Mouse (Mus musculus) embryonic facial prominence, embryonic 13.5 days (tissue): Measurements from ENCODE around the gene Mfsd4b2. TPM values are rescaled to one million over a fixed set of nuclear protein-coding genes. Genes with fewer than 3 reads are reported as not detected.
"Not testable (repeated sequence)": the region's sequence is repeated elsewhere in the genome, so short reads cannot be mapped to it uniquely, and the experiment has no call there.

Experiments
- ATAC-seq: fragments of 200-750 bp; cut with Nextera tagmentation; 2 replicates; pipeline ENCODE4 v1.8.0; 2017; ENCODE audit warnings: low read depth; ENCODE audit not compliant: insufficient number of reproducible peaks, insufficient read depth, low FRiP score, low TSS enrichment
- H3K27ac ChIP-seq: fragments of 300-500 bp; sonication (generic); 2 replicates; pipeline ENCODE4 v1.5.1; 2015; ENCODE audit warnings: moderate library complexity, mild to moderate bottlenecking, inconsistent platforms
- H3K27me3 ChIP-seq: fragments of 300-500 bp; sonication (generic); 2 replicates; pipeline ENCODE4 v1.6.1; 2015; ENCODE audit warnings: mild to moderate bottlenecking, inconsistent platforms
- H3K36me3 ChIP-seq: fragments of 300-500 bp; sonication (generic); 2 replicates; pipeline ENCODE4 v1.6.1; 2015; ENCODE audit warnings: mild to moderate bottlenecking, inconsistent platforms
- H3K4me1 ChIP-seq: fragments of 300-500 bp; sonication (generic); 2 replicates; pipeline ENCODE4 v1.6.1; 2015; ENCODE audit warnings: inconsistent platforms
- H3K4me2 ChIP-seq: fragments of 300-500 bp; sonication (generic); 2 replicates; pipeline ENCODE4 v1.6.1; 2015; ENCODE audit warnings: moderate library complexity, mild to moderate bottlenecking, inconsistent platforms
- H3K4me3 ChIP-seq: fragments of 300-500 bp; sonication (generic); 2 replicates; pipeline ENCODE4 v1.5.1; 2015; ENCODE audit warnings: mild to moderate bottlenecking, inconsistent platforms
- H3K9ac ChIP-seq: fragments of 300-500 bp; sonication (generic); 2 replicates; pipeline ENCODE4 v1.6.1; 2015; ENCODE audit warnings: mild to moderate bottlenecking, inconsistent platforms
- H3K9me3 ChIP-seq: fragments of 300-500 bp; sonication (generic); 2 replicates; pipeline ENCODE4 v1.6.1; 2016; ENCODE audit warnings: inconsistent platforms
- WGBS: fragments of 180-500 bp; shearing (Covaris S2); methylation state at CpG from one replicate; pipeline ENCODE4 v1.1.7; 2015; ENCODE audit warnings: mixed read lengths; 5-methylcytosine and 5-hydroxymethylcytosine counted together
- polyA plus RNA-seq: library from polyadenylated mRNA; unstranded; fragments of >200 nt; fragmentation: Nextera tagmentation; extraction: Ambion mirVana; gene quantifications from 2 replicates; pipeline ENCODE4 v1.2.1, GENCODE M21; 2015

Mfsd4b2 gene
- polyA plus RNA-seq, 1 experiment from 2014 or later, result not detected

DNA sequence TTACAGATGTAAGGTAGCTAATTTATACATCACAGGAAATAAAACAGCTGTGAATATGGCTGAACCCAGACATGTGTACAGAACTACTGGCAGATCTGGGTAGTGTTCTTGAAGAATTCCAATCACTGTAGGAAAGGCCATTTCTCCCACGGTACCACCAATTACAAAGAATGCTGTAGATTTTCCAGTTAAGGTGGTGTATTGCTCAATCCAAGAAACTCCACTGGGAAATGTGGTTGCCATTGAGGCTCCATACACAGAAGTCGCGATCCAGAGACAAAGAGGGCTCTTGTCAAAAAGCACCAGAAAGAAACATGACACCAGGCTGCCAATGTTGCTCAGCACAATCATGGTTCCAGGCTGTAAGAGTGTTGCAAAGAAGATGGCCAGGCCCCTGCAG, 20.5 kb upstream of the Mfsd4b2 start:
- not testable (repeated sequence) for ATAC-seq, H3K27ac ChIP-seq, H3K4me2 ChIP-seq, H3K4me1 ChIP-seq, H3K4me3 ChIP-seq, H3K27me3 ChIP-seq, H3K9ac ChIP-seq, H3K36me3 ChIP-seq, H3K9me3 ChIP-seq
- WGBS, result 48% methylated on average over 3 of the region's 3 CpGs

DNA sequence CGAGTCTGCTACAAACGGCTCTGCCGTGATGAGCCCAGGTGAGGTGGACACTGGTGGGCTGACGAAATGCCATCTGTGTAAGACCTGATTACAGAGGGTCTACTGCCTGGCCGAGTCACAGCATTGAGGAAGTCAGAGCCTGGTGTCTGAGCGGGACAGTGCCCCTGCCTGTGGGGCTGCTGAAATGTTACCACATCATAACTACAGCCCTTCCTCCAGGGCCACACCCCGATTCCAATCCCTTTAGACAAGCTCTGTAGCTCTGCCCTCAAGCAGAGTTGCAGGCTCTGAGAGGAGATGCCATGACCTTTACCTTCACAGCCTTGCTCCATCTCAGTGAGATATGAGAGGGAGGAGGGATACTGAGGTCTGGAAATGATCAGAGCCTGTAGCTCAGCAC, 9.8 kb upstream of the Mfsd4b2 start:
- Histone ChIP-seq H3K36me3 (no peaks in the 10 kb centered on the region), H3K27ac (no peak overlapping the region), H3K4me3 (no peak overlapping the region), H3K27me3 (no peaks in the 10 kb centered on the region), H3K4me1 (no peaks in the 10 kb centered on the region), H3K9me3 (no peaks in the 10 kb centered on the region), H3K9ac (no peak overlapping the region), H3K4me2 (no peak overlapping the region)
- ATAC-seq, result no peak
- WGBS, result 58% methylated on average over 7 of the region's 7 CpGs

DNA sequence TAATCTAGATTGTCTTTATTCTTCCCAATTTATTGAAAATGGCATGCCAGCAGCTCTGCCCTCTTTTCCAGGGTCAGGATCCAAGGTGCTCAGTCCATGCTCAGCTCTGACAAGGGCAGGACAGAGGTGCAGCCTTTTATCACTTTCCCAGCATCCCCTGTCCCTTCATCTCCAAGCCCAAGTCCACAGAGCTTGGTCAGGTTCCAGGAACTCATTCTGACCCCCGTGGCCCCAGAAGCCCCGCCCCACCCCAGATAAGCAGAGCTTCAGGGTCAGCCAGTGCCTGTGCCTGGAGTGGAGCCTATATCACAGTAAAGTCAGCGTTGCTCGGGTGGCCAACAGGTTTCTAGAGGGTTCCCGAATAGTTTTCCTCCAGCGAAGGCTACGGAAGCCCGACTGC, 2.2 kb downstream of the Mfsd4b2 start:
- peaks cover 32% of the 10 kb centered on the region for H3K27me3 ChIP-seq

DNA sequence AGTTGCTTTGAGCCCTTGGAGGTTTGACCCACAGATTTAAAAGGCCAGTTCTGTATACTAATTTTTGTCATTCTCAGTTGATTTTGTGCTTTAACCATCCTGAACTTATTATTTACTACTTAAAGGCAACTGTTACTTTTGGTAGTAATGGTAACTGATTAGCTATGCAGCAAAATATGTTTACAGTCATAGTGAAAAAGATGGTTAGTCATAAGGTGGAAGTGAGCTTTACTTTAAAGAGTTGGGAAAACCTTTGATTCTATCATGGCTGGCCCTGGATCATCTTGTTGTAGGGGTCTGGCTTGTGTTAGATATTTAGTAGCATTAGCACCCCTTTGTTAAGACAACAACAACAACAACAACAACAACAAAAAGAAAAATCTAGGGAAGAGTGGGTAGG, 14.1 kb downstream of the Mfsd4b2 start:
- H3K9ac ChIP-seq, result no peak overlapping the region
- H3K9me3 ChIP-seq, result no peaks in the 10 kb centered on the region
- no peaks in the 10 kb centered on the region for H3K36me3 ChIP-seq
- no peak for ATAC-seq
- H3K4me1 ChIP-seq, result no peaks in the 10 kb centered on the region
- no peaks in the 10 kb centered on the region for H3K27me3 ChIP-seq
- H3K27ac ChIP-seq, result no peak overlapping the region
- H3K4me3 ChIP-seq, result no peak overlapping the region
- H3K4me2 ChIP-seq, result no peak overlapping the region

More for the DNA sequence above, 2.2 kb downstream of the Mfsd4b2 start:
- not testable (repeated sequence) for H3K9ac ChIP-seq, H3K4me3 ChIP-seq, H3K9me3 ChIP-seq, H3K4me1 ChIP-seq, H3K27ac ChIP-seq, H3K36me3 ChIP-seq, H3K4me2 ChIP-seq, ATAC-seq
- 68% methylated on average over 8 of the region's 8 CpGs for WGBS

DNA sequence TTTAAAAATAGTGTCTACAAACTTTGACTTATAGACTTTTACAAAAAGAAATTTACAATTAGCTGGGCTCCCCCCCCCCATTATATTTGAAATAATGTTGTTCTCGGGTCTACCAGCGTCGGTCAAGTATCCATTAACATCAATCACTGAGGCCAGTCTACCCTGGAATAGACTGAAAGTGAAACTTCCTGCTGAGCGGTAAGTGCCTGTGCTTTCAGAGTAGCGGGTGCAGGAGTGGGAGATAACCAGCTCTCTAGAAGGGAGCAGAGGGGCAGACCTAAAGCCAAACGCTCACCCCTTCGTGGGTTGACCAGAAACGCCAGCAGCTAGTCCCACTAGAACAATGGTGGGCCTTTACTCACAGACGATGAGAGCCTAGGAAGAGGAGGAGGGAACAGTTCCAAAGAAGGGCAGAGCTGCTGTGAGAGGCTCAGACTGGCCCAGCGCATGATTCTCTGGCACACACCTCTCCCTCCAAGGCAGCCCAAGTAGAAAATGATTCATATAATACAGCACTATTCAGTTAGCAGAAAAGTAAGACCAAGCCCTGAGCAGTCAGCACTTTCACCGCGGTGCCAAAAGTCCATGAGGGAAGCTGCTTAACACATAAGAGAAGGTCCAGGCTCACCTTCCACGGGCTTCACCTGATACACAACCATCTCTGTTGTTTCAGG, 17.8 kb downstream of the Mfsd4b2 start:
- no peak overlapping the region for H3K4me3 ChIP-seq
- no peaks in the 10 kb centered on the region for H3K4me1 ChIP-seq
- no peak overlapping the region for H3K4me2 ChIP-seq
- H3K9ac ChIP-seq, result no peak overlapping the region
- WGBS, result 74% methylated on average over 13 of the region's 13 CpGs
- ATAC-seq, result no peak
- no peak overlapping the region for H3K27ac ChIP-seq
- no peaks in the 10 kb centered on the region for H3K36me3 ChIP-seq
- H3K27me3 ChIP-seq, result no peaks in the 10 kb centered on the region
- H3K9me3 ChIP-seq, result no peaks in the 10 kb centered on the region

DNA sequence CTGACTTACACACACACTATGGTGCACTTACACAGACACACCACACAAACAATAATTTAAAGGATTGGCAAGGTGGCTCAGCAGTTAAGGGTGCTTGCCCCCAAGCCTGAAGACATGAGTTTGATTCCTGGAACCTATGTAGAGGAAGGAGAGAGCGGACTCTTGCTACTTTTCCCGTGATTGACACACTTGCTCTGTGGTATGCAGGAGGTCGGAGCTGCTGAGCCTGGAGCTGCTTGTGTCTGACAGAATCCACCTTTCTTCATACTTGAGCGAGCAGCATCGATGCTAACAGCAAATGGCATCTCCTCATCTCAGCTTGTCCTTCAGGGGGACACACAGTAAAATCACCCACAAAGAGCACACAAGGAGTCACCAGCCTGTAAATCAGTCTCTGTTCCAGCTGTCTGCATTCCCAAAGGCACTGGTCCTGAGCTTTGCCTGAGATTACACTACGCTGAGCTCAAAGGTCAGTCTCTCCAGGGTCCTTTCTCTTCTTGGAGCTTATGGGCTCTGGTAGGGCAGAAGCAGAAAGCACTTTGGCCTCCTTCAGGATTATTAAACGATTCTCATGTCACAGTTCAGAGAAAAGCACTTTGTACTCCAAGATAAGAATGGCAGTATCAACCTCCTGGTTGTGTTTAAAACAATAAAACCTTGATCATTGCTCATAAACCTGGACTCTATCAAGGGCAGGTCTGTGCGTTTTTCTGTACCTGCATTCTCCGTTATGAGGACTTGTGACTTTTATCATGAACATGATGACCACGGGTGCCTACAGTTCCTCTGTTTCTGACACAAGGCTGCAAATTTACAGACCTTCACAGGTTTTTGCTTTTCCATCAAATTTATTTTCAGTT, 19.7 kb downstream of the Mfsd4b2 start:
- no peak overlapping the region for H3K4me2 ChIP-seq
- ATAC-seq, result no peak
- WGBS, result 75% methylated on average over 10 of the region's 10 CpGs
- H3K4me1 ChIP-seq, result no peaks in the 10 kb centered on the region
- H3K9ac ChIP-seq, result no peak overlapping the region
- H3K4me3 ChIP-seq, result no peak overlapping the region
- H3K27ac ChIP-seq, result no peak overlapping the region
- H3K36me3 ChIP-seq, result no peaks in the 10 kb centered on the region
- H3K9me3 ChIP-seq, result no peaks in the 10 kb centered on the region
- H3K27me3 ChIP-seq, result no peaks in the 10 kb centered on the region

DNA sequence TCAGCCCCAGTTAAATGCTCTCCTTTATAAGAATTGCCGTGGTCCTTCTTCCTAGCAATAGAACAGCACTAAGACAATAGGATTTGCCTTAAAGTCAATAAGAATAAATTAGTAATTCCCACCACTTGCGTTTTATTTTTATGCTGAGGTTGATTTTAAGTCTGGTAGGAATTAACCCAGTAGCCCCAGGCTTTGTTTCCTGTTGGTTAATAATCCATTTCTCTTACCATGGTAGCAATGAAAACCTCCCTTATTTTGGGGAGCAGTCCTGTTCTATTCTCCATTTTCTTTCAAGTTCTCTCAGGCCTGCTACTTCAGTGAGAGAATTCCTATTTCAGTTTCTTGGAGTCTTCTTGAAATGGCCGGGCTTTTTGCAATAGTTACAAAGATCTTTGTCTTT, 22.5 kb downstream of the Mfsd4b2 start:
- no peaks in the 10 kb centered on the region for H3K9me3 ChIP-seq

DNA sequence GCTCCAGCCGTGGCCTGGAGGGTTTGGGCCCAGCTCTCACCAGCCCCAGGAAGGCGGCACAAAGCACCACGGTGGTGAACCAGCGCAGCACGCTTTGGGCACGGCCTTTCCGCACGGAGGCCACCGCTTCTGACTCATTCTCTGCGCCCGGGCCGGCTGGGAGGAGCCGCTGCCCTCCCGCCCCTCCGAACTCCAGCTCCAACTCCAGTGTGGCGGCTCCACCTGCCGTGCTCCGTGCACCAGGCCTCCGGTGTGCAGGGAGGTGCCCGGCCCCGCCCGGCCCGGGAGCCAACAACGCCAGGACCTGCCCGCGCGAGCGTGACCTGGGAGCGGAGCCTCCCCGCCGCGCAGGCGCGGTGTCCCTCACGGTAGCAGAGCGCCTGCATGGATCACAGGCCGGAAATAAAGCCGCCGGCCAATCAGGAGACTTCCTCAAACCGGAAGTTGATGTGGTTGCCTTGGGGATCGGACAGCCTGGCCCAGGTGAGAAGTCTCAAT, 27.8 kb downstream of the Mfsd4b2 start, which contains the start of gene Mfsd4b4:
Gene Mfsd4b4 (minus strand): TSS at position 365 of the 498 bp plus-strand sequence.
- H3K4me1 ChIP-seq, result peaks cover 7% of the 10 kb centered on the region; the same call in 1 of the 2 replicates
- peak; percentile 93 for ATAC-seq
- under 1% methylated on average over 41 of the region's 41 CpGs for WGBS
- no peaks in the 10 kb centered on the region for H3K9me3 ChIP-seq
- H3K9ac ChIP-seq, result peak within 1 kb of the TSS; percentile 89
- no peaks in the 10 kb centered on the region for H3K36me3 ChIP-seq
- peak within 1 kb of the TSS; percentile 62 for H3K4me3 ChIP-seq
- H3K27me3 ChIP-seq, result no peaks in the 10 kb centered on the region
- H3K4me2 ChIP-seq, result peak within 1 kb of the TSS; percentile 82
- peak within 1 kb of the TSS; percentile 89 for H3K27ac ChIP-seq

More for the DNA sequence above, 22.5 kb downstream of the Mfsd4b2 start:
- no peak overlapping the region for H3K27ac ChIP-seq
- 67% methylated on average over 3 of the region's 3 CpGs for WGBS
- H3K4me3 ChIP-seq, result no peak overlapping the region
- no peaks in the 10 kb centered on the region for H3K4me1 ChIP-seq
- H3K4me2 ChIP-seq, result no peak overlapping the region
- H3K27me3 ChIP-seq, result no peaks in the 10 kb centered on the region
- H3K9ac ChIP-seq, result no peak overlapping the region
- ATAC-seq, result no peak
- H3K36me3 ChIP-seq, result no peaks in the 10 kb centered on the region

DNA sequence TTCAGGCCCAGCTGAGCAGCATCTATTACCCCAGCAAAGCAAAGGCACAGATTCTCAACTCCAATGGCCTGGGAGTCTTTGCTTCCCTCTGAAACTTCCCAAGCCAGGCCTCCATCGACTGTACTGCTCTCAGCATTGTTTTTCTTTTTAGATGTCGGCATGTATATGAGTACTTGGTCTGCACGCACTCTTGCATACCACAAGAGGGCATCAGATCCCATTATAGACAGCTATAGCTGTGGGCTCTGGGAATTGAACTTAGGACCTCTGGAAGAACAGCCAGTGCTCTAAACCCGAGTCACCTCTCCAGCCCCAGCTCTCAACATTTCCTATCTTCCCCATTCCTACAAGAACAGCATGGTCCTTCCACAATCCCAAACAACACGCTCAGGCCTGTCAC, 30.2 kb downstream of the Mfsd4b2 start:
- ATAC-seq, result no peak
- no peak overlapping the region for H3K4me2 ChIP-seq
- 82% methylated on average over 5 of the region's 5 CpGs for WGBS

DNA sequence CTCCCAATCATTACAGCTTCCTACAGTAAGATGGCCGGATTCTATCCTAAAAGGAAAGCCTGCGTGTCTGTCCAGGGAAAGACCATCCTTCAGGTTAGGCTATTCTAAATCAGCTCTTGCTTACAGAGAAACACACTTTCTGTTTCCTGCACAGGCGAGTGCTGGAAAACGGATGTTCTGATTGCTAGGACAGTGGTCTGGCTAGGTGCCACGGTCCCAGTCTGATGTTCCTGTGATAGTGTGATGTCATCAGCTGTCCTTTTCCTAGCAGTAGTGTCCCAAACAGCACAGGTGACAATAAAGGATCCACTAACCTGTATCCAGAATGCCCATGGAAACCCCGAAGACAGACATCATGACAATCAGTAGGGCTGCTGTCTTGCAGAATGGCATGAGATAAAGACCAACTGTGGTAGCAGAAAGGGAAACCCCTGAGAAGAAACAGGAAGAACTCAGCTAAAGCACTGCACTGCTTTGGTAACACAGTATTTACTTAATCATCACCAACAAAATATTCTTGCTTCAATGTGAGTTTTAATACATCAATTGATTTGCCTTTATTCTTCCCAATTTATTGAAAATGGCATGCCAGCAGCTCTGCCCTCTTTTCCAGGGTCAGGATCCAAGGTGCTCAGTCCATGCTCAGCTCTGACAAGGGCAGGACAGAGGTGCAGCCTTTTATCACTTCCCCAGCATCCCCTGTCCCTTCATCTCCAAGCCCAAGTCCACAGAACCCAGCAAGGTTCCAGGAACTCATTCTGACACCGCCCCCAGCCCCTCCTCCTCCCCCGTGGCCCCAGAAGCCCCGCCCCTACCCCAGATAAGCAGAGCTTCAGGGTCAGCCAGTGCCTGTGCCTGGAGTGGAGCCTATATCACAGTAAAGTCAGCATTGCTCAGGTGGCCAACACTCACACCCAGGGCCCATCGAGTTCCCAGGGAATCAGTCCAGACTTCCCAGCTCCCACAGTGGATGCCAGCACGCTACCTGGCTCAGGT, 32.7 kb downstream of the Mfsd4b2 start:
- no peak overlapping the region for H3K4me2 ChIP-seq
- 70% methylated on average over 11 of the region's 11 CpGs for WGBS
- no peaks in the 10 kb centered on the region for H3K9me3 ChIP-seq
- H3K4me1 ChIP-seq, result peaks cover 7% of the 10 kb centered on the region; the same call in 1 of the 2 replicates
- no peaks in the 10 kb centered on the region for H3K27me3 ChIP-seq
- no peak overlapping the region for H3K4me3 ChIP-seq
- no peak overlapping the region for H3K9ac ChIP-seq
- H3K27ac ChIP-seq, result no peak overlapping the region
- ATAC-seq, result no peak
- peaks cover 7% of the 10 kb centered on the region for H3K36me3 ChIP-seq

More for the DNA sequence above, 30.2 kb downstream of the Mfsd4b2 start:
- Histone ChIP-seq H3K9ac (no peak overlapping the region), H3K27me3 (no peaks in the 10 kb centered on the region), H3K4me1 (peaks cover 7% of the 10 kb centered on the region; the same call in 1 of the 2 replicates), H3K36me3 (peaks cover 2% of the 10 kb centered on the region), H3K9me3 (no peaks in the 10 kb centered on the region), H3K4me3 (no peak overlapping the region), H3K27ac (no peak overlapping the region)

DNA sequence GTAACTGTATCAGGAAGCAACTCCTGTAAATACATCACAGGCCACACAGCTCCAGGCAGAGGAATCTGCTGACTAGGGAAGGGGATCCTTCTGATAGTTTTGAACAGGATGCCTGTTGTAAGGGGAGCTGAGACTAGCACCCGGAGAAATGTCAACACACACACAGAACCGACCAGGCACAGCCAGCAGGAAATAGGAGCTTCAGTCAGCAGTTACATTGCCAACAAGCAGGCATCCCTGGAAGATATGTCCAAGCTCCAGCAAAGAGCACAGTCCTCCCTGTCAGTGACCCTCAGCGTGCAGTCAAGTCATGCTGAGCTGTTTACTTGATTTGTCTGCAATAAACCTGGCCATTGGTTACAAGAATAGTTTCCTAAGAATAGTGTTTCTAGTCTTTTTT, 38.1 kb downstream of the Mfsd4b2 start:
- no peak for ATAC-seq
- peaks cover 7% of the 10 kb centered on the region for H3K36me3 ChIP-seq
- H3K27ac ChIP-seq, result no peak overlapping the region
- no peaks in the 10 kb centered on the region for H3K4me1 ChIP-seq
- no peak overlapping the region for H3K4me3 ChIP-seq
- 61% methylated on average over 3 of the region's 3 CpGs for WGBS
- no peaks in the 10 kb centered on the region for H3K27me3 ChIP-seq
- no peaks in the 10 kb centered on the region for H3K9me3 ChIP-seq
- H3K4me2 ChIP-seq, result no peak overlapping the region
- no peak overlapping the region for H3K9ac ChIP-seq
